Mouse (Mus musculus) heart, adult 2 months (tissue): ENCODE data around the gene Kptn.

Experiments used
- CTCF ChIP-seq: fragments of 200-600 bp; IDR thresholded peaks from 2 replicates; pipeline ENCODE4 v1.8.1; 2022; ENCODE audit warnings: antibody characterized with exemption, mild to moderate bottlenecking, moderate library complexity
- EP300 ChIP-seq: fragments of 200-500 bp; IDR thresholded peaks from 2 replicates; pipeline ENCODE4 v1.6.1; 2011; ENCODE audit warnings: low read depth, low read length, control low read depth; ENCODE audit not compliant: insufficient read depth
- POLR2A ChIP-seq: fragments of 200-500 bp; IDR thresholded peaks from 2 replicates; pipeline ENCODE4 v1.6.1; 2011; ENCODE audit warnings: mild to moderate bottlenecking, low read depth, low read length, control low read depth; ENCODE audit not compliant: insufficient read depth

GRCm38 (mm10) chr7:16175542-16175931 lies 55.8 kb downstream of the Kptn start:
- TF ChIP-seq CTCF (no peak), POLR2A (no peak), EP300 (no peak)
